Mouse (Mus musculus): ENCODE data around the gene Noct. TPM values are rescaled to one million over a fixed set of nuclear protein-coding genes. Genes with fewer than 3 reads are reported as not detected.

Noct gene
- polyA plus RNA-seq, 1 experiment from 2014 or later, result 14.8 TPM

DNA sequence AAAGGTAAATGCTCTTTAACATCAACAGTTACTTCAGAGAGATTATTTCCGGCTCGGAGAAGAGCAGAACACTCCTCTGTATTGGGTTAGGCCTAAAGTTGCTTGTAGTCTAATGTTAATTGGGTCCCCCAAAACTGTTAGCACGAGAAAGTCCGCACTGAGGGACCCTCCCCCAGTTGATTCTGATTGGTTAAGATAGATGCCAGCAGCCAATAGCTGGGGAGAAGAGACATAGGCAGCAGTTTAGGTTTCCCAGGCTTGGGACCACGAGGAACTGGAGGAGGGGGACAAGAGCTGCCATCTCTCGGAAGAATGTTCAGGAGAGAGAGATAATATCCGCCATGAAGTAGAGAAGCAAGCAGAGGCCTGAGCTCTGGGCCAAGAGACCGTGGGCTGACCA lies 28.5 kb upstream of the Noct start:
- Histone ChIP-seq H3K9ac (replicated peaks) (no peak overlapping the region), H3K4me3 (replicated peaks) (no peak overlapping the region), H3K27ac (no peak overlapping the region), H3K4me2 (peak overlapping the region; percentile 38), H3K36me3 (no peaks in the 10 kb centered on the region), H3K9me3 (no peaks in the 10 kb centered on the region), H3K27me3 (no peaks in the 10 kb centered on the region), H3K4me1 (replicated peaks) (peaks cover 9% of the 10 kb centered on the region)
- WGBS, result 35% methylated on average over 8 of the region's 8 CpGs
- ATAC-seq (ENCODE audit: insufficient number of reproducible peaks, insufficient read depth, low FRiP score, low TSS enrichment, low read depth), result no peak

DNA sequence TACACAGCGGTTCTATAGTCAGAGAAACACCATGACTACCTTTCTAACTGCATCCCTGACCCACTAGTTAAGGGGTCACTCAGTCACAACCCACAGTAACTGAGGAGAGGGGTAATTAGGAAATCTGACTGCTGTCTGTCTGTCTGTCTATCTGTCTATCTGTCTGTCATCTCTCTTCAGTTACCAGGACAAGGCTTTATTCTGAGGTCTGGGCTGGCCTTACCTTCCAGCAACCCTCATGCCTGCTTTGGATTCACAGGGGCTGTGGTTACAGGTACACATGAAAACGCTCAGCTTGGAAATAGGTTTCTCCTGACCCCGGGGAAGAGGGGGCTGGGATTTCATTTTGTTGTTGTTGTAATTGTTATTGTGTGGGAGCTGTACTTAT lies 27.5 kb upstream of the Noct start:
- 85% methylated on average over 3 of the region's 3 CpGs for WGBS
- H3K27ac ChIP-seq, result no peak overlapping the region
- H3K9me3 ChIP-seq, result no peaks in the 10 kb centered on the region
- H3K36me3 ChIP-seq, result no peaks in the 10 kb centered on the region
- no peak overlapping the region for H3K4me3 ChIP-seq (replicated peaks)
- no peak overlapping the region for H3K4me2 ChIP-seq
- no peak for ATAC-seq (ENCODE audit: insufficient number of reproducible peaks, insufficient read depth, low FRiP score, low TSS enrichment, low read depth)
- no peak overlapping the region for H3K9ac ChIP-seq (replicated peaks)
- H3K27me3 ChIP-seq, result no peaks in the 10 kb centered on the region
- peaks cover 9% of the 10 kb centered on the region for H3K4me1 ChIP-seq (replicated peaks)

DNA sequence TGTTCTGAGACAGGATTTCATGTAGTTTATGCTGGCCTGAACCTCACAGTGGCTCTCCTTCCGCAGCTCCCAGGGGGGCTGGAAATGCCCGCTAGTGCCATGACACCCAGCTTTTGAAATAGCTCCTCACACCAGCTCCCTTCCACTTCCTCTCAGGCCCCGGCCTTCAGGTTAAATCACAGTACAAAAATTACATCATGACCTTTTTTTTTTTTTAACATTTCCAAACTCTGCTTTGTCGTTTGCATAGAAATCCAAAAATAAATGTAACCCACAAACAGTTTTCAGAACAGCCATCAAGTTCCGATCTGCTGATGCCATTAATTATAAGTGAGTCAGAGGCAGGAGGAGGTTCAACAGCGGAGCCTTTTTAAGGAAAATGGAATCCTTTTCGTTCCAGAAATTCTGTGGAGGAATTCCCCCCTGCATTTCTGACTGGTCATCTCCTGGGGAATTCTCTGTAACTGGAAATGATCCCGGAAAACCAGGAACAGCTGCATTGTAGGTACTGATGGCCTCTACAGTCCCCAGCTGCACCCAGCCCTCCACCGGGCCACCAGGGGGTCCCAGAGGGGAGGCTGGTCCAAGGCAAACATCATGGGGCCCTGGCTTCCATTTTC lies 27.0 kb upstream of the Noct start:
- Histone ChIP-seq H3K4me1 (replicated peaks) (peaks cover 9% of the 10 kb centered on the region), H3K27me3 (no peaks in the 10 kb centered on the region), H3K9ac (replicated peaks) (no peak overlapping the region), H3K27ac (0 out of 2 replicates have a peak overlapping the region, but pooled peaks have one; percentile 23), H3K4me2 (no peak overlapping the region), H3K36me3 (no peaks in the 10 kb centered on the region), H3K9me3 (no peaks in the 10 kb centered on the region), H3K4me3 (replicated peaks) (no peak overlapping the region)
- ATAC-seq (ENCODE audit: insufficient number of reproducible peaks, insufficient read depth, low FRiP score, low TSS enrichment, low read depth), result no peak
- 65% methylated on average over 9 of the region's 9 CpGs for WGBS

DNA sequence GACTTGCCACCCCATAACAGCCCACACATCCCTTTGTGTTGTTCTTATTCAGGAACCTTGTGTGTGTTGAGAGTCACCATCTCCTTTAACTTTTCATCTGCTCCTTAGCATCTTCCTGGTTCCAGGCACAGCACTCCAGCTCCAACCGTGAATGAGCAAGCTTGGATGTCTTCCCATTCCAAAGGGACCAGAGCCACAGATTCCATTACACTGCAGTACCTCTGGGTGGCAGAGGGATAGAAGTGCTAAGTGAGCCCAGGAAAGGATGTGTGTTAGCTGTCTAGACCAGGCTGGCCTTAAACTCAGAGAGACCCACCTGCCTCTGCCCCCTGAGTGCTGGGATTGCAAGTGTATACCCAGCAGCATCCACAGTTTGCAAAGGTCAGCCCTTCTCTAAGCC lies 26.0 kb upstream of the Noct start:
- Histone ChIP-seq H3K9me3 (no peaks in the 10 kb centered on the region), H3K36me3 (no peaks in the 10 kb centered on the region), H3K27ac (no peak overlapping the region), H3K9ac (replicated peaks) (no peak overlapping the region), H3K4me2 (no peak overlapping the region), H3K27me3 (no peaks in the 10 kb centered on the region), H3K4me3 (replicated peaks) (no peak overlapping the region), H3K4me1 (replicated peaks) (peaks cover 9% of the 10 kb centered on the region)
- WGBS, result 64% methylated on average over 1 of the region's 1 CpGs
- no peak for ATAC-seq (ENCODE audit: insufficient number of reproducible peaks, insufficient read depth, low FRiP score, low TSS enrichment, low read depth)

DNA sequence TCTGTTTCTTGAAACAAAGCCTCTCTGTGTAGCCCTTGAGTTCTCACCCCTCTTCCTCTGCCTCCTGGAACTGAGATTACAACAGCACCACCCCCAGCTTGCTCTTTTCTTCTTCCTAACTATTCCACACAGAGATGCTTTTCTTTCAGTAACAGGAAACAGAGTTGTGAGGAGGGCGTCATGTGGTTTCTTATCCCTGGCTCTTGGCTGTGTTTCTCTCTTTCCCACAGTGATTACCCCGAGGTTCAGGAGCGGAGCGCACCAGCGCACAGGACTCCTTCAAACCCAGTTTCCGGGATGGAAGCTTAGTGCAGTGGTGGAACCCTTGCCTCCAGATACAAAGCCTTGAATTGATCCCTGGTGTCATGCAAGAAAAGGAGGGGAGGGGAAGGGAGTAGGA lies 25.1 kb upstream of the Noct start:
- no peak overlapping the region for H3K4me2 ChIP-seq
- 88% methylated on average over 6 of the region's 6 CpGs for WGBS
- H3K9me3 ChIP-seq, result no peaks in the 10 kb centered on the region
- no peak overlapping the region for H3K4me3 ChIP-seq (replicated peaks)
- H3K4me1 ChIP-seq (replicated peaks), result peaks cover 9% of the 10 kb centered on the region
- no peak overlapping the region for H3K9ac ChIP-seq (replicated peaks)
- H3K36me3 ChIP-seq, result no peaks in the 10 kb centered on the region
- no peak for ATAC-seq (ENCODE audit: insufficient number of reproducible peaks, insufficient read depth, low FRiP score, low TSS enrichment, low read depth)
- no peaks in the 10 kb centered on the region for H3K27me3 ChIP-seq
- H3K27ac ChIP-seq, result no peak overlapping the region

DNA sequence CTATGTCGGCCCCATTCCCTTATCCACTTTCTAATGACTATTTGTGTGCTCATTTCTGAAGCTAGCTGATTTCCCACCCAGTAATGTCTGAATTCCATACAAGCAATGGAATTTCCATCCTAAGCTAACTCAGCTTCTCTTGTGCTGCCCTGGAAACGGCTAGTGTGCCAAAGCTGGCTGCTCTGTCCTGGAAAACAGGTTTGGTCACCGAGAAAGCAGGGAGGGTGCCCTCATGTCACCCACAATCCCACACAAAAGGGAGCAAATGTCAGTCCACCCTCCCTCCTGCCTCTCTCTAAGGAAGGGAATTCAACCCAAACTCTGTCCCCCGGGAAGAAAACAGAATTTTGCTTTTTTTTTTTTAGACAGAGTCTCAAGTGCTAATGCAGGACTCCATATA lies 23.9 kb upstream of the Noct start:
- Histone ChIP-seq H3K4me1 (replicated peaks) (peaks cover 9% of the 10 kb centered on the region), H3K36me3 (no peaks in the 10 kb centered on the region), H3K27ac (no peak overlapping the region), H3K9me3 (0 out of 2 replicates have a peak, but pooled peaks cover 6% of the 10 kb centered on the region), H3K4me3 (replicated peaks) (no peak overlapping the region), H3K4me2 (no peak overlapping the region), H3K9ac (replicated peaks) (no peak overlapping the region), H3K27me3 (no peaks in the 10 kb centered on the region)
- WGBS, result 91% methylated on average over 4 of the region's 4 CpGs
- ATAC-seq (ENCODE audit: insufficient number of reproducible peaks, insufficient read depth, low FRiP score, low TSS enrichment, low read depth), result no peak

DNA sequence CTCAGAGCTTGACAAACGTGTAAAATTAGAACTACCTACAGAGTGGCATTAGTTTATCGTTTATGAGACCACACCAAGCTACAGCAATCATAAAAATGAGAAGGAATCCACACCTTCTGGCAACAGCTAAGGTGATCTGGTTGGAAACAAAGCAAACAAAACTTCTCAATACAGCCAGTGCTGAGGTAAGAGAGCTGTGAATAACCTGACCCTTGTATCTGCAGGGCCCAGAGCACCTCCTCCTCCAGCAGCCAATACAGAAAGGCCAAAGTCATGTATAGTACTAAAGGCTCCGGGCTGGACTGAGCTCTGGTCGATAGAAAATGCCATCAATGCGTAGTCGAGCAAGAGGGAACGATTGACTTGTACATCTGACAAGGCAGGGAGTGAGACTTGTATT lies 23.4 kb upstream of the Noct start:
- H3K9ac ChIP-seq (replicated peaks), result no peak overlapping the region

DNA sequence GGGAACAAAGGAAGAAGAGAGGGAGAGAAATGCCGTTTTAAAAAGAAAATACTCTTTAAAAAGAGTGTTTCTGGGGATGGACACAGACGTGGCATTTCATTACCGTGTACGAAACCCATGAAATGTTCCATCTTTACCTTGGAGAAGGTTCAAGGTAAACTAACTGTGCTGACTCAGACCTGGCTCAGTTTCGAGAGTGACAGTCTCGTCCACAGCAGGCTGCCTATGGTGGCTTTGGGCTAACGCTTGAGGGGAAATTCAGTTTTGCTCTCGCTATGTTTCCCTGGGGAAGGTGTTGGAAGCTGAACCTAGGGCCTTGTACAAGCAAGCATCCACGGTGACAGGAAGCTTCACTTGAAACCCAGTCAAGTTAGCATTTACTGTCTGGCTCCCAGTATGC lies 22.3 kb upstream of the Noct start:
- no peak overlapping the region for H3K4me2 ChIP-seq
- H3K4me1 ChIP-seq (replicated peaks), result peaks cover 13% of the 10 kb centered on the region
- no peak for ATAC-seq (ENCODE audit: insufficient number of reproducible peaks, insufficient read depth, low FRiP score, low TSS enrichment, low read depth)
- no peaks in the 10 kb centered on the region for H3K36me3 ChIP-seq
- H3K27me3 ChIP-seq, result no peaks in the 10 kb centered on the region
- no peak overlapping the region for H3K27ac ChIP-seq
- H3K4me3 ChIP-seq (replicated peaks), result no peak overlapping the region
- no peak overlapping the region for H3K9ac ChIP-seq (replicated peaks)
- H3K9me3 ChIP-seq, result 0 out of 2 replicates have a peak, but pooled peaks cover 6% of the 10 kb centered on the region
- WGBS, result 83% methylated on average over 9 of the region's 9 CpGs

More for the DNA sequence above, 23.4 kb upstream of the Noct start:
- ATAC-seq (ENCODE audit: insufficient number of reproducible peaks, insufficient read depth, low FRiP score, low TSS enrichment, low read depth), result no peak
- 87% methylated on average over 7 of the region's 7 CpGs for WGBS
- Histone ChIP-seq H3K27ac (no peak overlapping the region), H3K36me3 (no peaks in the 10 kb centered on the region), H3K4me2 (no peak overlapping the region), H3K4me3 (replicated peaks) (no peak overlapping the region), H3K27me3 (no peaks in the 10 kb centered on the region), H3K9me3 (0 out of 2 replicates have a peak, but pooled peaks cover 6% of the 10 kb centered on the region), H3K4me1 (replicated peaks) (peaks cover 9% of the 10 kb centered on the region)

DNA sequence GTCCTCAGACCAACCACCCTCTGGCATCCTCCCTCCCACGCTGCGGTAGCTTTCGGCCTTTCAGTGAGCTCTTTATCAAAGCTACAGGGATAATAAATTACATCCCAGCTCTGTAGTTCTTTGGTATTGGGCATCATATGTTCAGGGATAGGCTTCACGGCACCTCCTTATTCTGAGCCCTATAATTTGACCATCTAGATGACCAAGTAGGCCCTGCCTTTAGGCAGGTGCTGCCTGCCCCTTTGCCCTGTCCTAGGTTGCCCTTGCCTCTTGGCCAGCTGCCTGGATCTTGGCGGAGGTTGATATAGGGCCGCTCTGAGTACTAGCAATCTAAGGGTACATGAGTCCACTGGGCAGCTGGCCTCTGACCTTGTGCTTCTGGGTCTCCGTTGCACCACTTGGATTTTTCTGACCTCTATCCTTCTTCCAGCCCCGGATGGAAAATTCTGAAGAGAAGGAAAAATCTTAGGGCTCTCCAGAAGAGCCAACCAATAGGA lies 21.7 kb upstream of the Noct start:
- Histone ChIP-seq H3K4me2 (no peak overlapping the region), H3K4me1 (replicated peaks) (peaks cover 15% of the 10 kb centered on the region; the same call in 1 of the 2 replicates), H3K27me3 (no peaks in the 10 kb centered on the region), H3K4me3 (replicated peaks) (no peak overlapping the region), H3K9ac (replicated peaks) (no peak overlapping the region), H3K9me3 (0 out of 2 replicates have a peak, but pooled peaks cover 6% of the 10 kb centered on the region), H3K36me3 (no peaks in the 10 kb centered on the region), H3K27ac (no peak overlapping the region)
- 84% methylated on average over 8 of the region's 8 CpGs for WGBS
- no peak for ATAC-seq (ENCODE audit: insufficient number of reproducible peaks, insufficient read depth, low FRiP score, low TSS enrichment, low read depth)

DNA sequence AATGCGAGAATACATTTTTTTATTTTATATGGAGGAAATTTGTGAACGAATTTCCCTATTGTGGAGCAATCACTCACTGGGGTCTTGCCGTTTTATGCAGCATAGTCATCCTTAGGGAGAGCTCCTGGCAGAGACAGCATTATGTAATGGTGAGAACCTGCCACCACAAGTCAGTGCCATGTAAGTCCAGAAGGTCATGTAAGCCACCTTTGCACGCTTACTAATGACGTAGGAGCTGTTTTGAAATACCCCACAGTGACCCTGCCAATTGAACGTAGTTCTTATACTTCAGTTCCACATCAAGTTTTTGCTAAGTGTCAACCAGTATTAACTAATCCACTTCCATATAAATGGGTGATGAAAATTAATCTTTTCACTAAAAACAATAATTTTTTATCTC lies 20.3 kb upstream of the Noct start:
- no peak overlapping the region for H3K9ac ChIP-seq (replicated peaks)
- ATAC-seq (ENCODE audit: insufficient number of reproducible peaks, insufficient read depth, low FRiP score, low TSS enrichment, low read depth), result no peak
- no peak overlapping the region for H3K4me2 ChIP-seq

DNA sequence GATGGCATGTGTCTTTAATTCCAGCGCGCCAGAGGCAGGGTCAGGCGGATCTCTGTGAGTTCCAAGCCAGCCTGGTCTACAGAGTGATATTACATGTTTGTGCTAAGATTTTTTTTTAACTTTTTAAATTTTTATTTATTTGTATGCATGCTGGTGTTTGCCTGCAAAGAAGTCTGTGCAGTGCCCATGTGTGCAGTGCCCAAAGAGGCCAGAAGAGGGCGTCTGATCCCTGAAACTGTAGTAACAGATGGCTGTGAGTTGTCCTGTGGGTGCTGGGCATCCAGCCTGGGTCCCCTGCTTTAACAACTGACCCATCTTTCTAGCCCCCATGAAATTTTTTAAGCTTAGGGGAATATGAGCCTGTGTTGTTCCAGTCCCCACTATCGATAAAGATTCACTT lies 19.8 kb upstream of the Noct start:
- WGBS, result 89% methylated on average over 5 of the region's 5 CpGs
- no peak for ATAC-seq (ENCODE audit: insufficient number of reproducible peaks, insufficient read depth, low FRiP score, low TSS enrichment, low read depth)
- no peak overlapping the region for H3K9ac ChIP-seq (replicated peaks)
- H3K27ac ChIP-seq, result no peak overlapping the region
- 0 out of 2 replicates have a peak, but pooled peaks cover 6% of the 10 kb centered on the region for H3K9me3 ChIP-seq
- H3K36me3 ChIP-seq, result no peaks in the 10 kb centered on the region
- H3K4me1 ChIP-seq (replicated peaks), result peaks cover 17% of the 10 kb centered on the region; the same call in 1 of the 2 replicates
- no peaks in the 10 kb centered on the region for H3K27me3 ChIP-seq
- no peak overlapping the region for H3K4me2 ChIP-seq
- no peak overlapping the region for H3K4me3 ChIP-seq (replicated peaks)

More for the DNA sequence above, 20.3 kb upstream of the Noct start:
- WGBS, result 84% methylated on average over 6 of the region's 6 CpGs
- Histone ChIP-seq H3K27me3 (no peaks in the 10 kb centered on the region), H3K4me1 (replicated peaks) (peaks cover 17% of the 10 kb centered on the region; the same call in 1 of the 2 replicates), H3K36me3 (no peaks in the 10 kb centered on the region), H3K4me3 (replicated peaks) (no peak overlapping the region), H3K9me3 (0 out of 2 replicates have a peak, but pooled peaks cover 6% of the 10 kb centered on the region), H3K27ac (no peak overlapping the region)

DNA sequence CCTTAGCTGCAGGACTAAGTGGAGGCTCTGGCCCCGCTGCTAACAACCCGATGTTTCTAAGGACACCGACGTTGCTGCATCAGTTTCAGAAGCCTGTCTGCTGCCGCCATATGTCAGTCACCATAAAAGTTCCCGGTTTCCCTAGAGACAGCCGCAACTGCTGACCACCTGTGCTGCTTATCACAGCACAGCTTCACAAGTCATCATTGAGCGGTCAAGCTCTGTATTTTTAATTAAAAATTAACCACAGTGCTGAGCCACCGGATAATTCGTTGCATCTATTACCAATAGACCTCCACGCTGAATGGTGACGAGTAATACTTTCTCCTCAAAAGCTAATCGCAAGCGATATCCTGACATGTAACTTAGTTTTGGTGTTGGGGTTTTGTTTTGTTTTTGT lies 19.4 kb upstream of the Noct start:
- Histone ChIP-seq H3K4me2 (no peak overlapping the region), H3K27me3 (no peaks in the 10 kb centered on the region), H3K4me1 (replicated peaks) (peaks cover 17% of the 10 kb centered on the region; the same call in 1 of the 2 replicates), H3K4me3 (replicated peaks) (no peak overlapping the region), H3K36me3 (no peaks in the 10 kb centered on the region), H3K27ac (no peak overlapping the region), H3K9ac (replicated peaks) (no peak overlapping the region), H3K9me3 (0 out of 2 replicates have a peak, but pooled peaks cover 6% of the 10 kb centered on the region)
- no peak for ATAC-seq (ENCODE audit: insufficient number of reproducible peaks, insufficient read depth, low FRiP score, low TSS enrichment, low read depth)
- WGBS, result 89% methylated on average over 14 of the region's 14 CpGs

Data from limb, embryonic 12.5 days (tissue).